Mouse (Mus musculus): ENCODE measurements around the gene Ccl1.

- TF ChIP-seq POLR2A (IDR thresholded peaks at IDR 0.05; ENCODE audit: borderline replicate concordance, low read depth, low read length) (no peak), CTCF (IDR thresholded peaks at IDR 0.05; ENCODE audit: low read depth, low read length) (no peak)
Measured at GRCm38 (mm10) chr11:82168308-82168707, 137.2 kb downstream of the Ccl1 start.
